Mouse (Mus musculus) natural killer cell, adult 2 months (primary cell): ENCODE data around the gene Rtel1.

Experiments used
- DNase-seq, 2 experiments: peaks; one replicate each; pipeline ENCODE4 v3.0.0; 2022; ENCODE audit warnings: low spot score in 2 of 2

The Rtel1 gene

DNA sequence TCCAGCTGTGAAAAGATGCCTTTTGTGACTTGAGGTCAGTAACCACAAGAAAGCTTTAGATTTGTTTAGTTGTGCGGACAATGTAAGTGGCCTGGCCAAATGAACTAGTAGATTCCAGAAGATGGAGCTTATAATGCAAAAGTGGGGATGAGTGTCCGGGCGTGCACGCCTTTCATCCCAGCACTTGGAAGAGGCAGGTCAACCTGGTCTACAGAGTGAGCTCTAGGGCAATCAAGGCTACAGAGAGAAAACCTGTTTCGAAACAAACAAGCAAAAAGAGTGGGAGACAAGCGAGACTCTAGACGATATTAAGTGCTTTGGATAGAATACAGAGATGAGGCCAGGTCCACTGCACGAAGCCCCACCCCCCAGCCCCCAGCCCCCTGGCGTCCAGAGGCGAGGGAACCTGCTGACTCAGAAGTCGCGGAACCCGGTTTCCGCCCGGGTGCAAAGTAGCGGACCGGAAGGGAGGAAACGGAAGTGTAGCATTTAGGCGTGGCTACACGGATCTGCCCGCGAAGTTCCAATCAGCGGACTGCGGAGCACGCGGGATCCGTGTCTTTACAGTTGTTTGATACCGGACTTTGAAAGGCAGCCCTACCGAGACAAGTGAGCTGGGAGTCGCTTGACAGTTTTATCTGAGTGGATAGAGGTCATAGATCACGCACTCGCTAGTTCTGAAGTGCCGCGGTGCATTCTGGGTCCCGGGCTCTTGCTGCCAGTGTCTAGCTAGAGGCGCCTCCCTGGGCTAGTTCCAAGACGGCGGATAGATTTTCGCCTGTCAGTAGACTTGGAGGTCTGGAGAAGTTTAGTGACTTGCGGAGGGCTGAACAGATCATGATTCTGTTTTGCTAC, at the start of gene Rtel1:
TSS of gene Rtel1 (plus strand) at position 492 of the 855 bp plus-strand sequence.
- peak; percentile 71 to 78 for DNase-seq

- DNase-seq = no peak
Measured at GRCm38 (mm10) chr2:181272092-181272491, 47.4 kb upstream of the Rtel1 start.

DNA sequence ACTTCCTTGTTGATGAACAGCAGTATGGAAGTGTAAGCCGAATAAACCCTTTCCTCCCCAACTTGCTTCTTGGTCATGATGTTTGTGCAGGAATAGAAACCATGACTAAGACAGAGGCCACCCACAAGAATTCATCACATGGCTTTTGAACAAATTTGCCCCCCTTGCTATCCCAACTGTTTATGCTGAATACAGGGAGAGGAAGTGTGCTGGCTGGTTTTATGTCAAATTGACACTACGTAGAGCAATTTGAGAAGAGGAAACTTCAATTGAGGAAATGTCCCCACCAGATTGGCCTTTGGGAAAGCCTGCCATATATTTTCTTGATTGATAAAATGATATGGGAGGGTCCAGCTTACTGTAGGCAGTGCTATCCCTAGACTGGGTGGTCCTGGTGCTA, 45.7 kb upstream of the Rtel1 start:
- DNase-seq = no peak

- DNase-seq = no peak
Measured at GRCm38 (mm10) chr2:181274639-181275038, 44.9 kb upstream of the Rtel1 start.

GRCm38 (mm10) chr2:181276766-181277165, 42.8 kb upstream of the Rtel1 start:
- no peak for DNase-seq

DNA sequence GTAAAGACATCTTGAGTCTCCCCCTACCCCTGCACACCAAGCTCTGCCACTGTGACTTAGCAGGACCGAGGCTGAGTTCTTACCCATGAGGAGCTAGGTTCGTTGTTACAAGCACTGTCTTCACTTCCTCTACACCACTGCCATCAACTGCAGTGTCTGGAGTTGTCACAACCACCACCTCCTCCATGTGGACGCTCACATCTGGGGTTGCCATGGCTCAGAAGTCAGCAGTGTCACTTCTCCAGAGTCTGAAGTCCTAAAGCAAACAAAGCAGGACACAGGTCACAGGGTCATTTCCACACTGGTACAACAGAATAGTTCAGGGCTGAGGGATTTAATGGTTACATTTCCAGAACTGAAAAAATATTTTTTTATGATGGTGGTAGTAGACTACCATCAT, 41.7 kb upstream of the Rtel1 start:
- DNase-seq = no peak

- no peak for DNase-seq
Measured at GRCm38 (mm10) chr2:181279968-181280367, 39.6 kb upstream of the Rtel1 start.

- no peak for DNase-seq
Measured at GRCm38 (mm10) chr2:181286629-181287337, 32.8 kb upstream of the Rtel1 start.

- peak; percentile 69 to 78 for DNase-seq
Measured at GRCm38 (mm10) chr2:181287338-181287957, 32.1 kb upstream of the Rtel1 start.

DNA sequence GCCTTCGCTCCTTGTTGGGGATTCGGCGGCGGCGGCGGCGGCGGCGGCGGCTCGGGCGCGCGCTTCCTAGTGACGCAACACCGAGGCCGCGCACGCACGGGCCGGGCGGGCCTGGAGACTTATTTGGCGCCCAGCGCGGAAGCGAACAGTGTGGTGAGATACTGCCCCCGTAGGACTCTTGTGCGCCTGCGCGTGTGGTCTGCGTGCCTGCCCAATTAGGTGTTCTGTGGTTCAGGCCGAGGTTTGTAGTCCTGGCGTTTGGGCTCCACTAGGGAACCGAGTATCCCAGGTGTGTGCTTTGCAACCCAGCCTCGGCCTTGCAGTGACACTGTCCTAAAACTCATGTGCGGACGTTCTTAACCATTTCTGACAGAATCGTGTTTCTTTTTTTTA, 31.6 kb upstream of the Rtel1 start, which contains the start of gene Gmeb2:
TSS of gene Gmeb2 (minus strand) at position 78 of the 393 bp plus-strand sequence.
- DNase-seq = peak; percentile 92 to 94

DNA sequence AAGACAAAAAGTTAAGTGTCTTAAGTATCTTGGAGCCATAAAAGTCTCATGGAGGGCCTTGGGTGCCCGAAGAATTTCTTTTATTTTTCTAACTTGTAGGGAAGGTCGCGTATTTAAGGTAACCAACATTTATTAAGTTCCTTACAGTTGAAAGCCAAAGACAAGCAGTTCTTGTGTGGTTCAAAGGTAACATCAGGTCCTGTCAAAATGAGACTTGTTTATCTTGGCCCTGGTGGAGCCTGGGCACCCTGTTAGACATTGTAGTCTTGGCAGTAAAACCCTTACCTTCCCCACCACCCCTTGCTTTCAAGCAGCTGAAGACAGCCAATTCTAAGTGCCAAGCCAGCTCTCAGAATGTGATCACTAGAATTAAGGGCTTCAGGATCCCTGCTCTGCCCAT, 30.8 kb upstream of the Rtel1 start:
- DNase-seq = no peak

GRCm38 (mm10) chr2:181290937-181291336, 28.6 kb upstream of the Rtel1 start:
- DNase-seq = no peak

- DNase-seq = no peak
Measured at GRCm38 (mm10) chr2:181302041-181302440, 17.5 kb upstream of the Rtel1 start.

- no peak for DNase-seq
Measured at GRCm38 (mm10) chr2:181304944-181305343, 14.6 kb upstream of the Rtel1 start.

DNA sequence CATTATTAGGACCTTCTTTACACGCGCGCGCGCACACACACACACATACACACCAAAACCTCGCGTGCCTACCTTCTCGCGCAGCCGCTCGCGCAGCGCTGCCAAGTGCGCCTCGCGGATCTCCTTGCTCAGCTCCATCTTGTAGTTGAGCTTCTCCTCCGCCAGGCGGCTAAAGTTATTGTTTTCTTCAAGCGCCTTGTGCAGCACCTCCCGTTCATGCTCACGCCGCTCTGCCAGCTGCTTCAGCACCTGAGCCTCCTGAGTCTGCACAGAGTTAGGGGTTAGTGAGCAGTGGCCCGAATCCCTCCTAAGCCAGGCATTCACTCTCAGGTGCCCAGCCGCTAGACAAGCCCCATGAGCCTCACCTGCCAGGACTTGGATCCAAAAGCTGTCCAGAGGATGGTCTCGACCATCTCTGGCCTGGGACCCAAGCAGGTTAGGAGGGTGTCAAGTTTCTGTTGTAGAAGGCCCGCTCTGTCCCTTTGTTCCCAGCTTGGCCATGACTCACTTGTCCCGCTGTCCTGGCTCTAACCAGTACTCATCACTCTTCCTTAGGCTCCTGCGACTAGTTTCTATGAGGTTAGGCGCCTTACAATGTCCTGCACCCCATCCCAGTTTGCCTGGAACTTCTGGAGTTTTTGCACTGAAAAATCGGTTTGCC, 12.3 kb upstream of the Rtel1 start:
- peak in 1 of 2 experiments; percentile 48 for DNase-seq

GRCm38 (mm10) chr2:181312435-181312834, 7.1 kb upstream of the Rtel1 start:
- no peak for DNase-seq

- no peak for DNase-seq
Measured at GRCm38 (mm10) chr2:181313006-181313343, 6.6 kb upstream of the Rtel1 start.

DNA sequence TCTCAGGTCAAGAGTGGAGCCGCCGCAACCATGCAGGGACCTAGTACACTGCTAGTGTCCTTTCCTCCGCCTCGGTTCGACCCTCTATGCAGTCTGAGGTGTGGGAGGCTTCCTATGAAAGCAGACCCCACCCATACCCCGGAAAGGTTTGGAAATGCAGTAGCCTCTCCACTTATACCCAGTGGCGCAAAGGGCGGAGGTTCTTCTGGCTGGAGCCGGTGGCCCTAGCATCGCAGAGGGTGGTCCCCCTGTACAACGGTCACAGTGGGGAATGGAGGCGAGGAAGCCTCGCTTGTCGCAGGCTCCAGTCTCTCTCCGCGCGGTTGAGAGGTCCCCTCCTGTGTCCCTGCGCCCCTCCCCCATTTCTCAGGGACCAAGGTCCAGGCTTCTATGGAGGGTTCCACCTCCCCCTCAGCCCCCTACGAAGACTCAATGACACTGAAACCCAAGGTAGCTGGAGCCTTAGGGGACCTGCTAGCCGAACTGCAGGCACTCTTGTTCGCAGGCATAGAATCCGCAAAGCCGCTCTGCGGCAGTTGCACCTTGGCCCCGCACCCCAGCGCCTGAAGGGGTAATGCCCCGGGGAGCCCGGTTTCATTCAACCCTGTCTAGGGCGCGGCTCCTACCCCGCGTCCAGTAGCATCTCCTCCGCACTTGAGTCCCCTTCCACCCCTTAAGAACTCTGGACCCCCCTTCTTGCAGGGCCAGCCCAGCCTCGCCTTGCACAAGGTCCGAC, 6.0 kb upstream of the Rtel1 start:
- DNase-seq = no peak

DNA sequence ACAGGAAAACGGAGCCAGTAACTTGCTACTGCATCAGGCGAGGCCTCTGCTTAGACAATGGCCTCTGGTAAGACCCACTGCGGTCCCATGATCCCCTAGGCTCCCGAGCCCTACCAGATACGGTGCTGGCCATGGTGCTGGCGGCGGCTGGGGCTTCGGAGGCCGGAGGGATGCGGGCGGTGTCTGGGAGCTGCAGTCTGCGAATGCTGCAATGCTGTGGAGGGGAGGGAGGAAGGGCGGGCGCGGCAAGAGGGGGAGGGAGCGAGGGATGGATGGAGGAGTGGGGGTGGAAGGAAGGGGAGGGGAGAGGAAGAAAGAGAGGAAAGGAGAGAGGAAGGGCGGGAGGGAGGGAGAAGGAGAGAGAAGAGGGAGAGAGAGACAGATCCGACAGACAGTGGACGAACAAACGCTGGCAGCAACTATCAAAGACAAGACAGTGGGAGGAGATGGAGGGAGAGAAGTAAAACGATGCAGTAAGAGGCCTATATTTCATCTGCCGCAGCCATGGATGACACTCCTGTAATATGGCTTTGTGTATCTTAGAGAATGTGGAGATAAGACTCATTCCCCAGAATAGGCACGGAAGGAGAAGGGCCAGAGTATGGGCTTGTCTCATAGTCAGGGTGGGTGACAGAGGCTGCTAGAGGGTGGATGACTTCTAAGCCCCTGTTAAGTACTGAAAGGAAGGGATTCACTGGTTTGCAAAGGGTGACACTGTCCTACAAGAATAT, 5.3 kb upstream of the Rtel1 start, which contains the start of gene Stmn3:
TSS of gene Stmn3 (minus strand) at position 421 of the 731 bp plus-strand sequence.
- DNase-seq = no peak

- DNase-seq = no peak
Measured at GRCm38 (mm10) chr2:181320103-181320499, 562 bp downstream of the Rtel1 start.

DNA sequence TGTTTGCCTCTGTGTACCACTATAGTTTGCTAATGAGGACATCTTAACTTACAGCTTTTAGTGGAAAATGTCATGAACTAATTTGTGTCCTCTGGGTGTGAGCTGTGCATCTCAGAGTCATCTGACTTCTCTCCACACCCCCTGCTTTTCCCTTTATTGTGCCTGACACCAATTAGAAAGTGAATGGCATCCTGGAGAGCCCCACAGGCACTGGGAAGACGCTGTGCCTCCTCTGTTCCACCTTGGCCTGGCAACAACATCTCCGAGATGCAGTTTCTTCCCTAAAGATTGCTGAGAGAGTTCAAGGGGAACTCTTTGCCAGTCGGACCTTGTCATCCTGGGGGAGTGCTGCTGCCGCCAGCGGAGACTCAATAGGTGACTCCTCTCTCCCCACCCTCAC, 2.6 kb downstream of the Rtel1 start:
- no peak for DNase-seq
